Comparison of ENCODE assay signal across 8 mouse cellular contexts in genomic region chr19:3853121-3853520, GRCm38 (mm10). TPM values are rescaled to one million over a fixed set of nuclear protein-coding genes. Genes with fewer than 3 reads are reported as not detected.
DNase-seq lines count a peak whose midpoint lies in the region; ATAC-seq and TF ChIP-seq lines count a peak whose summit lies in the region.

No protein-coding gene starts in this region.

- H3K9me3 ChIP-seq in embryonic facial prominence, embryonic 13.5 days = no peaks in the 10 kb centered on the region
- no peaks in the 10 kb centered on the region for H3K9me3 ChIP-seq in intestine, embryonic 15.5 days

- peaks cover 58% of the 10 kb centered on the region for H3K79me2 ChIP-seq in myocyte (ENCODE audit: control insufficient read depth, insufficient read depth)

- peaks cover 42% of the 10 kb centered on the region for H3K4me1 ChIP-seq in embryonic facial prominence, embryonic 13.5 days
- peaks cover 28% of the 10 kb centered on the region for H3K4me1 ChIP-seq in intestine, embryonic 15.5 days (replicated peaks)

- TF ChIP-seq POLR2A in myocyte (IDR thresholded peaks at IDR 0.05; ENCODE audit: insufficient read length, low read depth) = no peak

- H3K9ac ChIP-seq in embryonic facial prominence, embryonic 13.5 days = no peak overlapping the region
- no peak overlapping the region for H3K9ac ChIP-seq in intestine, embryonic 15.5 days

- H3K4me2 ChIP-seq in embryonic facial prominence, embryonic 13.5 days = peak overlapping the region; percentile 71
- peak overlapping the region; percentile 77 for H3K4me2 ChIP-seq in intestine, embryonic 15.5 days (replicated peaks)
- peak overlapping the region; percentile 79 for H3K4me2 ChIP-seq in myocyte (ENCODE audit: low read depth)

- peak overlapping the region; percentile 83 for H3K4me3 ChIP-seq in left cerebral cortex, adult 2 months
- peak overlapping the region; percentile 90 for H3K4me3 ChIP-seq in embryonic facial prominence, embryonic 13.5 days
- peak overlapping the region; percentile 95 for H3K4me3 ChIP-seq in intestine, embryonic 15.5 days (replicated peaks)
- peak overlapping the region; percentile 75 for H3K4me3 ChIP-seq in myocyte

- intact Hi-C loops in left cerebral cortex, adult 2 months (cut with DNase I) = loop anchor here (5.0 kb wide), 1 partner anchor 54 kb away; the partner anchor contains the start of gene Tcirg1
- intact Hi-C loops in left cerebral cortex, postnatal 25 days (cut with DNase I) = no loop called here

- H3ac ChIP-seq in myocyte (ENCODE audit: control insufficient read depth, insufficient read length) = no peak overlapping the region

- H3K27me3 ChIP-seq in embryonic facial prominence, embryonic 13.5 days = no peaks in the 10 kb centered on the region
- H3K27me3 ChIP-seq in intestine, embryonic 15.5 days (replicated peaks) = no peaks in the 10 kb centered on the region
- no peaks in the 10 kb centered on the region for H3K27me3 ChIP-seq in myocyte (ENCODE audit: control insufficient read depth, insufficient read depth, insufficient read length)

- H3K27ac ChIP-seq in left cerebral cortex, adult 2 months = no peak overlapping the region
- no peak overlapping the region for H3K27ac ChIP-seq in embryonic facial prominence, embryonic 13.5 days
- no peak overlapping the region for H3K27ac ChIP-seq in intestine, embryonic 15.5 days

- TF ChIP-seq CTCF in left cerebral cortex, adult 2 months (IDR thresholded peaks at IDR 0.05) = no peak

- no peaks in the 10 kb centered on the region for H3K36me3 ChIP-seq in embryonic facial prominence, embryonic 13.5 days
- no peaks in the 10 kb centered on the region for H3K36me3 ChIP-seq in intestine, embryonic 15.5 days
- no peaks in the 10 kb centered on the region for H3K36me3 ChIP-seq in myocyte (ENCODE audit: control insufficient read depth, insufficient read depth)

- DNase-seq in left cerebral cortex, adult 2 months (ENCODE audit: extremely low spot score in 1 of 2, low spot score in 2 of 2) = no peak
- DNase-seq in left cerebral cortex, adult 18-20 months (ENCODE audit: low spot score in 2 of 2) = no peak
- no peak for DNase-seq in ovary, postnatal 10 days (ENCODE audit: low spot score)
- DNase-seq in spleen, postnatal 10 days (ENCODE audit: low spot score in 2 of 2) = no peak
- no peak for DNase-seq in left cerebral cortex, postnatal 25 days (ENCODE audit: low spot score in 2 of 2)

- 92% methylated on average over 10 of the region's 10 CpGs for WGBS in embryonic facial prominence, embryonic 13.5 days
- 83% methylated on average over 10 of the region's 10 CpGs for WGBS in intestine, embryonic 15.5 days

- ATAC-seq in embryonic facial prominence, embryonic 13.5 days (ENCODE audit: insufficient number of reproducible peaks, insufficient read depth, low FRiP score, low TSS enrichment, low read depth) = no peak
- ATAC-seq in intestine, embryonic 15.5 days = no peak

TF ChIP-seq in myocyte, 11 proteins besides CTCF, POLR2A, EP300 and RAD21:
- TF ChIP-seq REST (IDR thresholded peaks at IDR 0.05; ENCODE audit: insufficient read depth, insufficient read length) (no peak), TCF3 (IDR thresholded peaks at IDR 0.05; ENCODE audit: insufficient read length, low read depth) (no peak), SRF (IDR thresholded peaks at IDR 0.05; ENCODE audit: control insufficient read depth, insufficient read length, low read depth) (no peak), E2F4 (IDR thresholded peaks at IDR 0.05; ENCODE audit: insufficient read depth) (no peak), MAX (IDR thresholded peaks at IDR 0.05; ENCODE audit: low read depth) (no peak), TCF12 (IDR thresholded peaks at IDR 0.05; ENCODE audit: insufficient read depth, poor library complexity, severe bottlenecking) (no peak), MYOG (IDR thresholded peaks at IDR 0.05; ENCODE audit: control insufficient read depth in 1 of 3, insufficient read depth in 1 of 3, insufficient read length in 2 of 3, low read depth in 2 of 3) (no peak), CEBPB (IDR thresholded peaks at IDR 0.05; ENCODE audit: insufficient read depth, poor library complexity, severe bottlenecking) (no peak), POLR2AphosphoS2 (IDR thresholded peaks at IDR 0.05; ENCODE audit: insufficient read length, low read depth) (no peak)
TF ChIP-seq in myocyte: peak in this region for 0.

RNA-seq across cellular contexts. Expression of gene Chka, which starts 1.5 kb away (rescaled TPM):
- 100 to 1,000 TPM in 1 of 2 experiments, 10 to 100 TPM in 1; 96.7 to 120 TPM for total RNA-seq in left cerebral cortex, adult 2 months (2021)
- 10 to 100 TPM; 82.4 to 88.0 TPM for total RNA-seq in left cerebral cortex, adult 18-20 months (2021)
- polyA plus RNA-seq in embryonic facial prominence, embryonic 13.5 days (2015; fragmentation: Nextera tagmentation; extraction: Ambion mirVana) = 54.8 and 56.5 TPM in 2 replicates
- polyA plus RNA-seq in intestine, embryonic 15.5 days (2015; fragmentation: Nextera tagmentation; extraction: Ambion mirVana) = 63.3 and 68.5 TPM in 2 replicates
- 35.5 TPM for polyA plus RNA-seq in myocyte (2012; fragmentation: generic; extraction: Trizol)
- 10 to 100 TPM; 82.8 to 93.7 TPM for total RNA-seq in left cerebral cortex, postnatal 25 days (2021)

RNA-seq across cellular contexts. Expression of gene Tcirg1, which starts 53.8 kb away (rescaled TPM):
- 10 to 100 TPM; 14.9 to 20.1 TPM for total RNA-seq in left cerebral cortex, adult 2 months (2021)
- total RNA-seq in left cerebral cortex, adult 18-20 months (2021) = 10 to 100 TPM; 22.4 to 23.0 TPM
- 53.7 and 58.0 TPM in 2 replicates for polyA plus RNA-seq in embryonic facial prominence, embryonic 13.5 days (2015; fragmentation: Nextera tagmentation; extraction: Ambion mirVana)
- polyA plus RNA-seq in intestine, embryonic 15.5 days (2015; fragmentation: Nextera tagmentation; extraction: Ambion mirVana) = 50.9 and 56.3 TPM in 2 replicates
- 50.9 TPM for polyA plus RNA-seq in myocyte (2012; fragmentation: generic; extraction: Trizol)
- 10 to 100 TPM; 15.3 to 16.4 TPM for total RNA-seq in left cerebral cortex, postnatal 25 days (2021)

RNA-seq across cellular contexts. Expression of gene Ndufs8, which starts 59.5 kb away (rescaled TPM):
- 100 to 1,000 TPM; 129 to 133 TPM for total RNA-seq in left cerebral cortex, adult 2 months (2021)
- total RNA-seq in left cerebral cortex, adult 18-20 months (2021) = 100 to 1,000 TPM; 141 to 148 TPM
- 258 and 278 TPM in 2 replicates for polyA plus RNA-seq in embryonic facial prominence, embryonic 13.5 days (2015; fragmentation: Nextera tagmentation; extraction: Ambion mirVana)
- 342 and 413 TPM in 2 replicates for polyA plus RNA-seq in intestine, embryonic 15.5 days (2015; fragmentation: Nextera tagmentation; extraction: Ambion mirVana)
- polyA plus RNA-seq in myocyte (2012; fragmentation: generic; extraction: Trizol) = 482 TPM
- total RNA-seq in left cerebral cortex, postnatal 25 days (2021) = 100 to 1,000 TPM; 124 to 137 TPM
